Mouse (Mus musculus): Measurements from ENCODE around the gene Ccpg1os.

Gene Ccpg1os

GRCm38 (mm10) chr9:72985250-72986220 is at the start of gene Ccpg1os, which contains the start of gene Ccpg1:
Gene Ccpg1os, minus strand, starts transcription at chr9:72985382.
Gene Ccpg1, plus strand, starts transcription at chr9:72985429.
- peak; percentile 88 to 96 for DNase-seq (ENCODE audit: low spot score in 2 of 2)

- DNase-seq (ENCODE audit: low spot score in 2 of 2) = no peak
Observed at GRCm38 (mm10) chr9:73033406-73033805, 48.2 kb upstream of the Ccpg1os start.

DNA sequence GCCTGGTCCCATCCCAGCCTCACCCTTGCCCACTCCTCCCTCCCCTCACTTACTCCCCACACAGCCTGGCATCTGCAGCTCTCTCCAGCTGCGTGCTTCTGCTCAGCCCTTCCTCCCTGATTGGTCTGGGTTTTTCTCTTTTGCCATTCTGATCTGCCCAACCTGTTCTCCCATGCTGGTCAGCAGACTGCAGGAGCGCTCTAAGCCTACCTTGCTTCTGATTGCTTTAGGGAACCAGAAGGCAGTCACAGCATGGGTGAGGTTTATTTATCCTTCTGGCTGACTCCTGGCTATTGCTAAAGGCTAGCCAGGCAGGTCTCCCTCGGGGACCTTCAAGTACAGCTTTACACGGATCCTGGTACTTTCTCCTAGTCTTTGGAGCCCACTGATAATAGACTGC is 46.2 kb upstream of the Ccpg1os start:
- DNase-seq (ENCODE audit: low spot score in 2 of 2) = no peak

DNA sequence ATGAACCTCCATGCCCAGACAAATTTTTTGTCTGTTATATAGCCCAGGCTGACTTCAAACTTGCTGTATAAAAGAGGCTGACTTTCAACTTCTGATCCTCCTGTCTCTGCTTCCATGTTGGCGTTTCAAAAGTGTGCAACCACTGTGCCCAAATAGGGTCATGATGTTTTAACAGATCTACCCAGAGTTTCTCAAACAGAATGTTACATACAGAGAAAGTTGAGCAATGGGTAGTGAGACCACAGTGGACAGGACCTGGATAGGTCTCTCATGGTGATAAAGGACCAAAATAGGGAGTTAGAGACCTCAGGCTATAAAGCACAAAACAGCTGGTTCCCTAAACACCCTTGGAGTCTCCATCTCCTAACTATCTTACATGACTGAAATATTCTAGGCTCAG is 45.3 kb upstream of the Ccpg1os start:
- no peak for DNase-seq (ENCODE audit: low spot score in 2 of 2)

DNA sequence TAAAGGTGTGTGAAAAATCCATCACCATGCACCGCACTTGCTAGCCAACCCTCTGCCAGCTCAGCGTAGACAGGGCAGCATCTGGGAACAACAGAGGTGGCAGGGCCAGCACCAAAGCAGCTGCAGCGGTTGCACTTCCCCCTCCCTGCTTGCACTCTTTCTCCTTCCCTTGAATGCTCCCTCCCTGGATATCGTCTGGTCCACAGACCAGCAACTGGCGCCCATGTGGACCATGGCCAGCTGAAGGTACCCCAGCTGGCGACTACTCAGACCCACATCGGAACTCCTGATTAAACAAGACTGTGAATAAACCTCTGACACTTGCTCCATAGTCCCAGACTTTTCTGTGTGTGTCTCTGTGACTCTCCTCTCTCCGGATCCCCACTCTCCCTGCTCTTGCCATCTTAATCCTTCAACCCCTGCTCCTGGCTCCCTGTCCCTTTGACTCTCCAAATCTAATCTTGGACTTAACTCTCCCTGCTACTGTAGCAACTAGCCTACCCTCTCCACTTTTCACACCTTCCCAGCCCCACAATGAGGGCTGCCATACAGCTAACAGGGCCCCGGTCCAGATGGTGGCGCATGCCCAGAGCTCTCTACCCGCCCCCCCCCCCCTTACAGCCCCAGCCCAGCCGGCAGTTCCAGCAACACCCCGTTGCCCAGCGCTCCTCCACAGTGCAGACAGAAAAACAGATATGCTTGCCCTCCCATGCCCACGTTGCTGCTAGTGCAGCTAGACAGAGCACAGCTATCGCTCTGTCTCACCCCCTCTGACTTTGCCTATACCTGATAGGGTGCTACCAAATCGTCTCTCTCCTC is 40.8 kb upstream of the Ccpg1os start:
- no peak for DNase-seq (ENCODE audit: low spot score in 2 of 2)

DNA sequence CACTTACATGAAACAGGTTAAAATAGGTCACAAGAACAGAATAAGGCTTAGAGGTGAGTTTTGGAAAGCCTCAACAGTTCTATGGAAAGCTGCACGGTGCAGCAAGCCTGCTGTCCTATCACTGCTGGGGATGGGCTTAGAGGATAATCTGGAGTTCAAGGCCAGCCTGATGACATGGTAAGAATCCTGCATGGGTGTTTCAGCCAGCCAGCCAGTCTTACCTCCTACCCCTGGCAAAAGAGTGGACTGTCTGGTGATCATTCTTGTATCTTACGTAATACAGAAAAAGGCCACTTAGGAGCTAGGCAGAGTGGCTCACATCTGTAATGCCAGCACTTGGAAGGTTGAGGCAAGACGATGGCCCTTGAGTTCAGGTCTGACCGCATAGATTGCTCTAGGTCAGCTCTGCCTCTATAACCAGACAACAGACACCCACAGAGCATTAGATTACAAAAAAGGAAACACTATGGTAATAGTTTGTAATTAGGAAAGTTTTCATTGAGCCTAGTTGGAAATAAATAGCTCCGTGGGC is 35.5 kb upstream of the Ccpg1os start:
- no peak for DNase-seq (ENCODE audit: low spot score in 2 of 2)

DNA sequence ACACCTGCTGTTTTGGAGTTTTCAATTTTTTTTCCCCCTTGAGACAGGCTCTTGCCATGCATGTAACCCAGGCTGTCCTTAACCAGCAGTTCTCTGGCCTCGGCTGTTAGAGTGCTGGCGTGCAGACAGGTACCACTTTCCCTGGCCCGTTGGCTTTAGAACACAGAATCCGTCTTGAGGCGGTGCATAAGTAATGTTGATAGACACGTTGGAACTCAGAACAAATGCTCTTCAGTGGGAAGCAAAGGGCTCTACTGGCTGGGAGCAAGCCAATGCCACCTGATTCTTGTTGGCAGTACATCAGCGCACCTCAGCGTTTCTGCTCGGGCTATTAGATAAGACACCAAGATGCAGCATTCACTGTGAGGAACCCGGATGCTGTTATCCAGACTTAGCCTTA is 34.7 kb upstream of the Ccpg1os start:
- no peak for DNase-seq (ENCODE audit: low spot score in 2 of 2)

DNA sequence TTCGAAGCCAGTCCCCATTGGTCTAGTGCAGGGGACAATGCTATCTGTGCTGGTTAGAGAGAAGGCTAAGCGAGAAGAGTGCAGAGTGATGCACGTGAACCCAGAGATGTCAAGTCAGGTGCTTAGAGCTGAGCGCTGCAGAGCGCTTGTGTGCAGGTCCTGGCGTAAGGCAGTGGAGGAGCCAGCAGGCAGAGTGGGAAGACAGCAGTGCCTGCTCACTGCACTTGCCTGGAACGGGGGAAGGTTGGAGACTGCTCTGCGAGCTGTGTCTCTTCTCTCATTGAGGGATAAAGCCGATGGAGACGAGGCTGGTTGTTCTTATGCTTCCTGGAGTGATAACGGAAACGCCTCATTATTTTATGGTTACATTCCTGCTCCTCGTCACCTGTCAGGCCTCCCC is 29.5 kb upstream of the Ccpg1os start:
- DNase-seq (ENCODE audit: low spot score in 2 of 2) = no peak

GRCm38 (mm10) chr9:73012629-73013028 is 27.4 kb upstream of the Ccpg1os start:
- no peak for DNase-seq (ENCODE audit: low spot score in 2 of 2)

GRCm38 (mm10) chr9:73008384-73008783 is 23.2 kb upstream of the Ccpg1os start:
- no peak for DNase-seq (ENCODE audit: low spot score in 2 of 2)

DNA sequence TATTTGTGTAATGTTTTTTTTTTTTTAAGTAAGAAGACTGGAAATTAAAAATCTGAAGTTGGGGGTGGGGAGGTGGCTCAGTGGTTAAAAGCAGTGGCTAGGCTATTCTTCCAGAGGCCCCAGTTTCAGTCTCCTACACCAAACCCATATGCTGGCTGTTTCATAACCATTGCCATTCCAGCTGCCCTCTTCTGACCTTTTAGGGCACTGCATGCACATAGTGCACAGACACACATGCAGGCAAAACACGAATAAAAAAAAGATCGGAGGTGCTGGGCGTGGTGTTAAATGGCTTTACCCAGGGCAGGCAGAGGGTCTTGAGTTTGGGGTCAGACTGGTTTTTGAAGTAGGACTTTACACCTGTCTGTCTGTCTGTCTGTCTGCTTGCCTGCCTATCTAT is 21.0 kb upstream of the Ccpg1os start:
- DNase-seq (ENCODE audit: low spot score in 2 of 2) = peak in 1 of 2 experiments; percentile 22

GRCm38 (mm10) chr9:73005106-73005505 is 19.9 kb upstream of the Ccpg1os start:
- no peak for DNase-seq (ENCODE audit: low spot score in 2 of 2)

DNA sequence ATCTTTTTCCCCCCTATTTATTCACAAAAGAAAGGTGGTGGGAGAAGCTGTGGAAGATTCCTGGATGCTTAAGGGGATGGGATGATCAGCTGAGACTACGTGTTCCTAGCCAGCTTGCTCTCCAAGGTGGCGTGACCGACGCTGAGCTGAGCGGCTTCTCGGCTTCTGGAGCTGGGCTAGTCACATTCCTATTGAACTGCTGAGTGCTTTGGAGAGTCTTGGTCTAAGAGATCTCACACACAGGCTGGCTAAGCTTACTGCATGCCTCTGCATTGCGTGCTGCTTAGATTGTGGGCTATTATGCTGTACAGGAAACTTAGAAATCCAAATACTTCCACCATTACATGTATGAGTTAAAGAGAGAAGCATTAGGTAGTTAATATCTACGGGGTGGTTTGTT is 18.9 kb upstream of the Ccpg1os start:
- DNase-seq (ENCODE audit: low spot score in 2 of 2) = no peak

GRCm38 (mm10) chr9:73002177-73002576 is 17.0 kb upstream of the Ccpg1os start:
- DNase-seq (ENCODE audit: low spot score in 2 of 2) = no peak

GRCm38 (mm10) chr9:73001314-73002011 is 16.3 kb upstream of the Ccpg1os start:
- DNase-seq (ENCODE audit: low spot score in 2 of 2) = no peak

GRCm38 (mm10) chr9:73000487-73000886 is 15.3 kb upstream of the Ccpg1os start:
- DNase-seq (ENCODE audit: low spot score in 2 of 2) = no peak

DNA sequence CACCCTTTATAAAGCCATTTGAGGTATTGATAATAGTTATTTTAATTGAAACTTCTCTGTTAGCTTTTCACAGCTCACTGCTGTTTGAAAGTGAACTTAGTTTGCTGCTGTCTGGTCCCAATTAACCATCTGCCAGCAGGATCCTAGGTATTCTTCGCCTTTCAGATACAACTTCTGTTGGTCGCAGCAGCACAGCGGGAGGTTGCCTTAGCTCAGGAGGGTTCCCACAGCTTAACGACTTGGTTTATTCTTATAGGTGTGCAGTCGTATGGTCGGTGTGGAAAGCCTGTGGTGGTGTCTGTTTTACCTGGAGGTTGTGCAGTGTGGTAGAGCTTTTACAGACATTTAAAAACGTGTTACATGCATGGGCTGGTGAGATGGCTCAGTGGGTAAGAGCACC is 11.6 kb upstream of the Ccpg1os start:
- no peak for DNase-seq (ENCODE audit: low spot score in 2 of 2)

DNA sequence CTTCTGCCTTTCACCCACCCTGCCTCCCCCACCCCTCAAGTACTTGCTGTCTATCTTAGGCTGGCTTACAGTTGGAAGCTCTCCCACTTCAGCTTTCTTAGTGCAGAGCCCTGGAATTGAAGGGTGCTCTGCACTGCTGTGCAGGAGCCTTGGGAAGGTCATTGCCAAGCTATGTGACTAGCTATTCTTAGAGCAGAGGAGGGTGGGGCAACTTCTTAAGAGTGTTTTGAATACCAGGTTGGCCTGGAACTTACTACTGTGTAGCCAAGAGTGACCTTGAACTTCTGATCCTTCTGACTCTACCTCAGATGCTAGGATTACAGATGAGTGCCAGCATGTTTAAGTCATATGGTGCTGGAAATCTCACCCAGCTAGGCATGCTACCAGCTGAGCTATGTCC is 11.0 kb upstream of the Ccpg1os start:
- no peak for DNase-seq (ENCODE audit: low spot score in 2 of 2)

GRCm38 (mm10) chr9:72992576-72992975 is 7.4 kb upstream of the Ccpg1os start:
- no peak for DNase-seq (ENCODE audit: low spot score in 2 of 2)

- DNase-seq (ENCODE audit: low spot score in 2 of 2) = no peak
Observed at GRCm38 (mm10) chr9:72991420-72991819, 6.2 kb upstream of the Ccpg1os start.

DNA sequence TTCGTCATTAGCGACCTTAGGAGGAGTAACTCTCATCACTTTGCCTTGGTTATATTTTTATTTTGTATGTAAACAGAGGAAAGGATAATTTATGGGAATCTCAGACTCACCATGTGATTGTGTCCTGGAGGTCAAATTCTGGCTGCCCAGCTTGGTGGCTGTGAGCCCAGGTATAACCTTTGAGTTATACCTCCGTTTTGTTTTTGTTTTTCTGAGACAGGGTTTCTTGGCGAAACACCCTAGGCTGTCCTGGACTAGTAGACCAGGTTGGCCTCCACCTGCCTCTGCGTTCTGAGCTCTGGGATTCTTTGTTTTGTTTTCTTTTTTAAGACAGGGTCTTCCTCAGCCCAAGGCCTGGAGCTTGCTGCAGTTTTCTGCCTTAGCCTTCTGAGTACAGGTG is 3.5 kb upstream of the Ccpg1os start:
- no peak for DNase-seq (ENCODE audit: low spot score in 2 of 2)

DNA sequence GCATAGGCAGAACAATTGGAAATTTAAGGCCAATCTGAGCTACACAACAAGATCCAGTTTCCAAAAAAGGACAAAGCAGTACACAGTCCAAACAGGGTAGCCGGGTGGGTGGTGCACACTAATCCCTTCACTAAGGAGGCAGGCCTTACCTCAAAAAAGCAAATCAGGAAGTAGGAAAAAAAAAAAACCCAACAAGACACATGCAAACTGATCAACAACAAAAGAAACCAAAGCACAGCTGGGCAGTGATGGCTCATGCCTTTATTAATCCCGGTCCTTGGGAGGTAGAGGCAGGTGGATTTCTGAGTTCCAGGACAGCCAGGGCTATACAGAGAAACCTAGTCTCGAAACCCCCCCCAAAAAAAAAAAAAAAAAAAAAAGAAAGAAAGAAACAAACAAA is 2.5 kb upstream of the Ccpg1os start:
- no peak for DNase-seq (ENCODE audit: low spot score in 2 of 2)

Measured in spleen, postnatal 10 days (tissue).